In genomic region chr3:142294616-142295286, GRCm38 (mm10) we compare ENCODE assay signal across 9 mouse cellular contexts.
A peak's percentile ranks its signal among the peaks of the same experiment; 100 is the strongest.
DNase-seq lines count a peak whose midpoint lies in the region; ATAC-seq lines count a peak whose summit lies in the region.
"Had no signal": no experiment of that assay in that cellular context is flagged by ENCODE, and none has a peak within 500 bp of the region (broad histone marks: within the 10 kb centered on the region; RNA-seq: fewer than 3 reads in every experiment).

No protein-coding gene starts in this region.

- no peak overlapping the region for H3K4me2 ChIP-seq in stomach, embryonic 16.5 days (ENCODE audit: low read depth, low read length)
- H3K4me2 ChIP-seq: stomach, embryonic 15.5 days had no signal

- H3K36me3 ChIP-seq in stomach, embryonic 16.5 days (ENCODE audit: control insufficient read depth, insufficient read depth, low read length) = no peaks in the 10 kb centered on the region
- H3K36me3 ChIP-seq: stomach, embryonic 15.5 days had no signal

- H3K4me1 ChIP-seq in stomach, embryonic 16.5 days (ENCODE audit: control insufficient read depth, insufficient read depth, low read length) = no peaks in the 10 kb centered on the region
- H3K4me1 ChIP-seq: stomach, embryonic 15.5 days had no signal

- no peaks in the 10 kb centered on the region for H3K9me3 ChIP-seq in stomach, embryonic 16.5 days (replicated peaks; ENCODE audit: control insufficient read depth, low read length)
- H3K9me3 ChIP-seq: stomach, embryonic 15.5 days had no signal

- H3K4me3 ChIP-seq in stomach, embryonic 16.5 days (replicated peaks; ENCODE audit: low read length) = no peak overlapping the region
- H3K4me3 ChIP-seq: stomach, embryonic 15.5 days had no signal

- DNase-seq in layer of hippocampus, adult 9-10 months (ENCODE audit: low spot score) = peak; percentile 79
- DNase-seq in layer of hippocampus, adult 8-10 months (ENCODE audit: low spot score in 2 of 2) = no peak
- DNase-seq in MEL-GATA-1-ER (ENCODE audit: extremely low read depth, low read depth) = peak; percentile 66
- DNase-seq in embryo, embryonic 11 days = peak; percentile 81
- peak; percentile 68 for DNase-seq in lung, postnatal 10 days
- DNase-seq in gastrocnemius, postnatal 10 days = no peak

- H3K9ac ChIP-seq in stomach, embryonic 16.5 days (ENCODE audit: low read length) = no peak overlapping the region
- H3K9ac ChIP-seq: stomach, embryonic 15.5 days had no signal

- H3K27ac ChIP-seq in stomach, embryonic 16.5 days (ENCODE audit: low read length) = no peak overlapping the region
- H3K27ac ChIP-seq: stomach, embryonic 15.5 days had no signal

- H3K27me3 ChIP-seq in stomach, embryonic 16.5 days (ENCODE audit: control insufficient read depth, insufficient read depth, low read length) = no peaks in the 10 kb centered on the region
- H3K27me3 ChIP-seq: stomach, embryonic 15.5 days had no signal

- ATAC-seq in inflammation-experienced regulatory T-cells, adult 6 months = peak; percentile 94
- peak; percentile 75 for ATAC-seq in stomach, embryonic 16.5 days (ENCODE audit: insufficient read depth, low FRiP score)

- WGBS in stomach, embryonic 16.5 days = 23% methylated on average over 7 of the region's 7 CpGs

Comparison
In these comparisons a context has a peak if more than half of its experiments do, and no peak if none do; other contexts are left out.
1. DNase-seq: peak in layer of hippocampus, adult 9-10 months (single experiment), MEL-GATA-1-ER (single experiment), embryo, embryonic 11 days (single experiment) and lung, postnatal 10 days (single experiment); none in layer of hippocampus, adult 8-10 months (0 of 2) and gastrocnemius, postnatal 10 days (single experiment).